Mouse (Mus musculus): Measurements from ENCODE around the gene Gpr3. TPM values are rescaled to one million over a fixed set of nuclear protein-coding genes. Genes with fewer than 3 reads are reported as not detected.

The Gpr3 gene
- polyA plus RNA-seq, 1 experiment from 2014 or later, result 0.19 TPM

GRCm38 (mm10) chr4:133162196-133162595 is 50.1 kb downstream of the Gpr3 start:
- 86% methylated on average over 6 of the region's 6 CpGs for WGBS
- no peak overlapping the region for H3K9ac ChIP-seq (ENCODE audit: low read depth, low read length)
- DNase-seq (ENCODE audit: low spot score) (no peak), ATAC-seq (ENCODE audit: low FRiP score) (no peak)
- H3K4me3 ChIP-seq (ENCODE audit: low read depth, low read length), result no peak overlapping the region
- no peaks in the 10 kb centered on the region for H3K36me3 ChIP-seq (ENCODE audit: control insufficient read depth, insufficient read depth, low read length)
- H3K27ac ChIP-seq (ENCODE audit: low read depth, low read length), result no peak overlapping the region
- no peak overlapping the region for H3K4me2 ChIP-seq (replicated peaks; ENCODE audit: low read depth, low read length)
- H3K9me3 ChIP-seq (ENCODE audit: control insufficient read depth, low read length), result no peaks in the 10 kb centered on the region
- no peaks in the 10 kb centered on the region for H3K27me3 ChIP-seq (ENCODE audit: control insufficient read depth, insufficient read depth, low read length)
- H3K4me1 ChIP-seq (replicated peaks; ENCODE audit: control insufficient read depth, insufficient read depth, low read length), result no peaks in the 10 kb centered on the region

- no peak overlapping the region for H3K4me3 ChIP-seq (ENCODE audit: low read depth, low read length)
- H3K36me3 ChIP-seq (ENCODE audit: control insufficient read depth, insufficient read depth, low read length), result no peaks in the 10 kb centered on the region
- 79% methylated on average over 4 of the region's 4 CpGs for WGBS
- H3K9me3 ChIP-seq (ENCODE audit: control insufficient read depth, low read length), result no peaks in the 10 kb centered on the region
- no peaks in the 10 kb centered on the region for H3K4me1 ChIP-seq (replicated peaks; ENCODE audit: control insufficient read depth, insufficient read depth, low read length)
- DNase-seq (ENCODE audit: low spot score) (no peak), ATAC-seq (ENCODE audit: low FRiP score) (no peak)
- H3K27me3 ChIP-seq (ENCODE audit: control insufficient read depth, insufficient read depth, low read length), result no peaks in the 10 kb centered on the region
- no peak overlapping the region for H3K4me2 ChIP-seq (replicated peaks; ENCODE audit: low read depth, low read length)
- no peak overlapping the region for H3K27ac ChIP-seq (ENCODE audit: low read depth, low read length)
- H3K9ac ChIP-seq (ENCODE audit: low read depth, low read length), result no peak overlapping the region
Observed at GRCm38 (mm10) chr4:133160821-133161220, 51.5 kb downstream of the Gpr3 start.

- Histone ChIP-seq H3K36me3 (ENCODE audit: control insufficient read depth, insufficient read depth, low read length) (no peaks in the 10 kb centered on the region), H3K4me1 (replicated peaks; ENCODE audit: control insufficient read depth, insufficient read depth, low read length) (no peaks in the 10 kb centered on the region), H3K27me3 (ENCODE audit: control insufficient read depth, insufficient read depth, low read length) (no peaks in the 10 kb centered on the region), H3K9ac (ENCODE audit: low read depth, low read length) (no peak overlapping the region), H3K4me3 (ENCODE audit: low read depth, low read length) (no peak overlapping the region), H3K9me3 (ENCODE audit: control insufficient read depth, low read length) (no peaks in the 10 kb centered on the region), H3K27ac (ENCODE audit: low read depth, low read length) (no peak overlapping the region), H3K4me2 (replicated peaks; ENCODE audit: low read depth, low read length) (no peak overlapping the region)
- ATAC-seq (ENCODE audit: low FRiP score), result no peak
- WGBS, result 84% methylated on average over 8 of the region's 8 CpGs
- no peak for DNase-seq (ENCODE audit: low spot score)
Observed at GRCm38 (mm10) chr4:133160211-133160610, 52.1 kb downstream of the Gpr3 start.

GRCm38 (mm10) chr4:133159646-133160045 is 52.7 kb downstream of the Gpr3 start:
- no peak overlapping the region for H3K9ac ChIP-seq (ENCODE audit: low read depth, low read length)
- H3K27me3 ChIP-seq (ENCODE audit: control insufficient read depth, insufficient read depth, low read length), result no peaks in the 10 kb centered on the region
- ATAC-seq (ENCODE audit: low FRiP score) (no peak), DNase-seq (ENCODE audit: low spot score) (no peak)
- H3K27ac ChIP-seq (ENCODE audit: low read depth, low read length), result no peak overlapping the region
- no peaks in the 10 kb centered on the region for H3K9me3 ChIP-seq (ENCODE audit: control insufficient read depth, low read length)
- H3K4me3 ChIP-seq (ENCODE audit: low read depth, low read length), result no peak overlapping the region
- WGBS, result 51% methylated on average over 4 of the region's 4 CpGs
- no peaks in the 10 kb centered on the region for H3K4me1 ChIP-seq (replicated peaks; ENCODE audit: control insufficient read depth, insufficient read depth, low read length)
- H3K36me3 ChIP-seq (ENCODE audit: control insufficient read depth, insufficient read depth, low read length), result no peaks in the 10 kb centered on the region
- no peak overlapping the region for H3K4me2 ChIP-seq (replicated peaks; ENCODE audit: low read depth, low read length)

Other genes starting within 250 kb of the Gpr3 start
- gene Fgr, start 238.4 kb downstream of the Gpr3 start, polyA plus RNA-seq (2014; fragmentation: Nextera tagmentation; extraction: Ambion mirVana), result 0.08 and 0.34 TPM in 2 replicates
- 6.8 and 9.0 TPM in 2 replicates for gene Ahdc1, start 201.3 kb downstream of the Gpr3 start, polyA plus RNA-seq (2014; fragmentation: Nextera tagmentation; extraction: Ambion mirVana)
- gene Wasf2, start 82.0 kb downstream of the Gpr3 start, polyA plus RNA-seq (2014; fragmentation: Nextera tagmentation; extraction: Ambion mirVana), result 34.6 and 58.4 TPM in 2 replicates
- 0.91 and 0.93 TPM in 2 replicates for gene Cd164l2, start 405 bp downstream of the Gpr3 start, polyA plus RNA-seq (2014; fragmentation: Nextera tagmentation; extraction: Ambion mirVana)
- 2.7 and 3.0 TPM in 2 replicates for gene Map3k6, start 28.3 kb upstream of the Gpr3 start, polyA plus RNA-seq (2014; fragmentation: Nextera tagmentation; extraction: Ambion mirVana)
- 0.59 and 1.2 TPM in 2 replicates for gene Sytl1, start 50.6 kb upstream of the Gpr3 start, polyA plus RNA-seq (2014; fragmentation: Nextera tagmentation; extraction: Ambion mirVana)
- gene Tmem222, start 65.3 kb upstream of the Gpr3 start, polyA plus RNA-seq (2014; fragmentation: Nextera tagmentation; extraction: Ambion mirVana), result 80.7 and 82.8 TPM in 2 replicates
- 21.6 and 23.4 TPM in 2 replicates for gene Wdtc1, start 140.9 kb upstream of the Gpr3 start, polyA plus RNA-seq (2014; fragmentation: Nextera tagmentation; extraction: Ambion mirVana)
- 5.7 and 5.8 TPM in 2 replicates for gene Slc9a1, start 157.2 kb upstream of the Gpr3 start, polyA plus RNA-seq (2014; fragmentation: Nextera tagmentation; extraction: Ambion mirVana)

Data from hindbrain, embryonic 11.5 days (tissue).